Mouse (Mus musculus) kidney, postnatal 10 days (tissue): ENCODE measurements around the gene Chd9.

ENCODE experiments used
- DNase-seq: peaks from one replicate; pipeline ENCODE4 v3.0.0; 2021; ENCODE audit warnings: mixed read lengths

Chd9 gene

DNA sequence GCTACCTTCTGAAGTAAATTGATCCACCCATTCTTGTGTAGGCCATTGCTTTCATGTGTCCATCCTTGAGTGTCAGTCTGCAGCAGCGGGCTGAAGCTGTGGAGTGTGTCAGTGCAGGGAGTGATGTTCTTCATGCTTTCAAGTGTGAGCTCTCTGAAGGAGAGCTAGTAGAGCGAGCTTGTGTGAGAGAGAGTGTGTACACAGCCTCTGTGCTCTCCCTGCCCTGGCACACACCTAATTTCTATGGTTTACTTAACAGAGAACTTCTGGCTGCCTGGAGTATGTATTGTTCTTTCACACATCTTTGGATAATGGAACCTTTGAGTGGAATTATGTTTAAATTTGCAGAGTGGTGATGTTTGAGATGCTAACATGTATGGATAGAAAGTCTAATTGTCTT is 261.4 kb downstream of the Chd9 start:
- no peak for DNase-seq

GRCm38 (mm10) chr8:91094135-91094534 is 266.0 kb downstream of the Chd9 start:
- no peak for DNase-seq

GRCm38 (mm10) chr8:91098106-91098505 is 270.0 kb downstream of the Chd9 start:
- no peak for DNase-seq
